Mouse (Mus musculus): Measurements from ENCODE around the gene Enoph1. TPM values are rescaled to one million over a fixed set of nuclear protein-coding genes. Genes with fewer than 3 reads are reported as not detected.

Enoph1 gene
- total RNA-seq, 2 experiments from 2014 or later, result 51.9 to 55.3 TPM

Other genes with a start within 250 kb of the Enoph1 start
- 1 to 10 TPM in 1 of 2 experiments, not detected in 1; 1.0 TPM for gene Vamp9, start 133.7 kb upstream of the Enoph1 start, total RNA-seq (2021)
- 100 to 1,000 TPM; 207 to 224 TPM for gene Hnrnpd, start 61.0 kb upstream of the Enoph1 start, total RNA-seq (2021)
- 1 to 10 TPM; 1.2 to 1.6 TPM for gene 4930524J08Rik, start 60.9 kb upstream of the Enoph1 start, total RNA-seq (2021)
- 100 to 1,000 TPM; 163 to 166 TPM for gene Hnrnpdl, start 321 bp upstream of the Enoph1 start, total RNA-seq (2021)
- gene Tmem150c, start 119.8 kb downstream of the Enoph1 start, total RNA-seq (2021), result 10 to 100 TPM; 81.6 to 81.9 TPM

All from layer of hippocampus, adult 18-20 months (tissue).